Mouse (Mus musculus): ENCODE data around the gene Ptbp1. TPM values are rescaled to one million over a fixed set of nuclear protein-coding genes. Genes with fewer than 3 reads are reported as not detected.

Gene Ptbp1
- polyA plus RNA-seq, 1 experiment from 2014 or later: 139 TPM

DNA sequence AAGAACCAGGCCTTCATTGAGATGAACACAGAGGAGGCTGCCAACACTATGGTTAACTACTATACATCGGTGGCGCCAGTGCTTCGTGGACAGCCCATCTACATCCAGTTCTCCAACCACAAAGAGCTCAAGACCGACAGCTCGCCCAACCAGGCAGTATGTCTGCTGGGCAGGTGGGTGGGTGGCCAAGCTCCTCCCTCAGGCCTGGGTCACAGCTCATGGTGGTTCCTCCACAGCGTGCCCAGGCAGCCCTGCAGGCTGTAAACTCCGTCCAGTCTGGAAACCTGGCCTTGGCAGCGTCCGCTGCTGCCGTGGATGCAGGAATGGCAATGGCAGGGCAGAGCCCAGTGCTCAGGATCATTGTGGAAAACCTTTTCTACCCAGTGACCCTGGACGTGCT lies 4.9 kb downstream of the Ptbp1 start:
- 86% methylated on average over 11 of the region's 11 CpGs for WGBS
- Histone ChIP-seq H3K4me3 (no peak overlapping the region), H3K9ac (no peak overlapping the region), H3K36me3 (peaks cover 74% of the 10 kb centered on the region), H3K27ac (ENCODE audit: poor library complexity, severe bottlenecking) (0 out of 2 replicates have a peak overlapping the region, but pooled peaks have one; percentile 1), H3K9me3 (replicated peaks) (no peaks in the 10 kb centered on the region), H3K27me3 (replicated peaks) (no peaks in the 10 kb centered on the region), H3K4me2 (peak overlapping the region; percentile 99; the same call in 1 of the 2 replicates), H3K4me1 (replicated peaks) (peaks cover 41% of the 10 kb centered on the region)
- no peak for ATAC-seq (ENCODE audit: insufficient number of reproducible peaks, low FRiP score)

- Histone ChIP-seq H3K4me3 (no peak overlapping the region), H3K36me3 (peaks cover 85% of the 10 kb centered on the region), H3K4me2 (no peak overlapping the region), H3K9ac (no peak overlapping the region), H3K27ac (ENCODE audit: poor library complexity, severe bottlenecking) (no peak overlapping the region), H3K27me3 (replicated peaks) (no peaks in the 10 kb centered on the region), H3K4me1 (replicated peaks) (peaks cover 47% of the 10 kb centered on the region), H3K9me3 (replicated peaks) (no peaks in the 10 kb centered on the region)
- WGBS: 93% methylated on average over 26 of the region's 26 CpGs
- ATAC-seq (ENCODE audit: insufficient number of reproducible peaks, low FRiP score): no peak
These were observed 6.1 kb downstream of the Ptbp1 start for GRCm38 (mm10) chr10:79860079-79860911.

DNA sequence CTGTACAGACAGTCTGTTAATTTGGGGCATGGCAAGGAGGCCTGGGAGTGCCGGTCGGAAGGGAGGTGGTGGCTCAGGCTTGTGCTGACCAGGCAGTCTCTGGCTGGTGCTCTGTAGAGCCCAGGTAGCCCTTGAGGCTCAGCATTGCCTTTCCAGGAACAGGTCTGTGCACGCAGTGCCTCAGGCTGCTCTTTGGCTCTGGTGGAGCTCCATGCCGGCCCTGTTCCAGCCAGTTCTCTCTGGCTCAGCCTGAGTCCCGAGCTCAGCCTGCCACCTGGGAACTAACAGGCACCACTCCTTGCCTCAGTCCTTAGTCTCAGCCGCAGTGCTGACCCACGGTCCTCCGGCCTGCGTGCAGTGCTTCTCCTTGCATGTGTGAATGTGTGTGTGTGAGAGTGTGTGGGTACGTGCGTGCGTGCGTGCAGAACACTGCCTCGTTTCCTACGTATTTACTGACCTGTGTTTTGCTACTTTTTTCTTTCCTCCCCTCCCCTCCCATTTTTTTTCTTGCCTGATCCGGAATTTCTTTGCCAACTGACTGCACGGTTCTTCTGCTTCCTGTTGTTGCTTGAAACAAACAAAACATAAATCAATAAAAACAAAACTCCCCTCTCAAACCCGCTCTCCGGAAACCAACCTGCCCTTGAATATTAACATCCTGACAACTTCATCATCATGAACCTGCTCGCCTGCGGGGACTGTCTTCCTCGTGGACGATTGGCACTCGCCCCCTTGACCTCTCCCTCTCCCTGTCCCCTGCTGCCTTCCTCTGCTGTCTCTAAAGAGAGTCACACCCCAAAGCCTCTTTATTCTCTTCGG lies 7.2 kb downstream of the Ptbp1 start:
- peaks cover 92% of the 10 kb centered on the region for H3K36me3 ChIP-seq
- no peak overlapping the region for H3K4me2 ChIP-seq
- H3K9ac ChIP-seq: no peak overlapping the region
- ATAC-seq (ENCODE audit: insufficient number of reproducible peaks, low FRiP score): no peak
- H3K27me3 ChIP-seq (replicated peaks): no peaks in the 10 kb centered on the region
- H3K9me3 ChIP-seq (replicated peaks): no peaks in the 10 kb centered on the region
- WGBS: 85% methylated on average over 25 of the region's 25 CpGs
- H3K4me3 ChIP-seq: no peak overlapping the region
- peaks cover 53% of the 10 kb centered on the region for H3K4me1 ChIP-seq (replicated peaks)
- no peak overlapping the region for H3K27ac ChIP-seq (ENCODE audit: poor library complexity, severe bottlenecking)

GRCm38 (mm10) chr10:79862049-79862788 lies 8.0 kb downstream of the Ptbp1 start:
- 92% methylated on average over 23 of the region's 23 CpGs for WGBS
- Histone ChIP-seq H3K4me2 (no peak overlapping the region), H3K36me3 (peaks cover 89% of the 10 kb centered on the region), H3K27ac (ENCODE audit: poor library complexity, severe bottlenecking) (no peak overlapping the region), H3K9ac (no peak overlapping the region), H3K27me3 (replicated peaks) (no peaks in the 10 kb centered on the region), H3K4me3 (no peak overlapping the region), H3K4me1 (replicated peaks) (peaks cover 45% of the 10 kb centered on the region), H3K9me3 (replicated peaks) (no peaks in the 10 kb centered on the region)
- ATAC-seq (ENCODE audit: insufficient number of reproducible peaks, low FRiP score): no peak

- ATAC-seq (ENCODE audit: insufficient number of reproducible peaks, low FRiP score): no peak
- 65% methylated on average over 10 of the region's 10 CpGs for WGBS
- Histone ChIP-seq H3K27ac (ENCODE audit: poor library complexity, severe bottlenecking) (no peak overlapping the region), H3K4me3 (no peak overlapping the region), H3K4me1 (replicated peaks) (peaks cover 38% of the 10 kb centered on the region), H3K4me2 (no peak overlapping the region), H3K9ac (no peak overlapping the region), H3K27me3 (replicated peaks) (no peaks in the 10 kb centered on the region), H3K36me3 (peaks cover 84% of the 10 kb centered on the region), H3K9me3 (replicated peaks) (no peaks in the 10 kb centered on the region)
These were observed 8.7 kb downstream of the Ptbp1 start for GRCm38 (mm10) chr10:79862925-79863324.

- no peak overlapping the region; the same call in 1 of the 2 replicates for H3K27ac ChIP-seq (ENCODE audit: poor library complexity, severe bottlenecking)
These were observed 10.3 kb downstream of the Ptbp1 start for GRCm38 (mm10) chr10:79864351-79865188.

GRCm38 (mm10) chr10:79865189-79865601 lies 11.0 kb downstream of the Ptbp1 start:
- Histone ChIP-seq H3K4me1 (replicated peaks) (peaks cover 16% of the 10 kb centered on the region), H3K4me3 (no peak overlapping the region), H3K4me2 (no peak overlapping the region), H3K9ac (peak overlapping the region; percentile 20; the same call in 1 of the 2 replicates), H3K9me3 (replicated peaks) (no peaks in the 10 kb centered on the region), H3K27ac (ENCODE audit: poor library complexity, severe bottlenecking) (no peak overlapping the region; the same call in 1 of the 2 replicates), H3K36me3 (peaks cover 65% of the 10 kb centered on the region), H3K27me3 (replicated peaks) (no peaks in the 10 kb centered on the region)
- ATAC-seq (ENCODE audit: insufficient number of reproducible peaks, low FRiP score): peak; percentile 29
- 47% methylated on average over 12 of the region's 12 CpGs for WGBS

More at GRCm38 (mm10) chr10:79864351-79865188, 10.3 kb downstream of the Ptbp1 start:
- H3K4me3 ChIP-seq: no peak overlapping the region
- no peaks in the 10 kb centered on the region for H3K27me3 ChIP-seq (replicated peaks)
- H3K4me2 ChIP-seq: no peak overlapping the region
- 54% methylated on average over 9 of the region's 10 CpGs for WGBS
- ATAC-seq (ENCODE audit: insufficient number of reproducible peaks, low FRiP score): 0 out of 2 replicates have a peak, but pooled peaks have one; percentile 0
- no peaks in the 10 kb centered on the region for H3K9me3 ChIP-seq (replicated peaks)
- peaks cover 71% of the 10 kb centered on the region for H3K36me3 ChIP-seq
- peaks cover 22% of the 10 kb centered on the region for H3K4me1 ChIP-seq (replicated peaks)
- H3K9ac ChIP-seq: no peak overlapping the region

- WGBS: 66% methylated on average over 19 of the region's 19 CpGs
- Histone ChIP-seq H3K9me3 (replicated peaks) (no peaks in the 10 kb centered on the region), H3K27ac (ENCODE audit: poor library complexity, severe bottlenecking) (no peak overlapping the region), H3K4me2 (no peak overlapping the region), H3K9ac (0 out of 2 replicates have a peak overlapping the region, but pooled peaks have one; percentile 20), H3K27me3 (replicated peaks) (no peaks in the 10 kb centered on the region), H3K36me3 (peaks cover 58% of the 10 kb centered on the region), H3K4me1 (replicated peaks) (peaks cover 15% of the 10 kb centered on the region), H3K4me3 (no peak overlapping the region)
- ATAC-seq (ENCODE audit: insufficient number of reproducible peaks, low FRiP score): no peak
These were observed 11.6 kb downstream of the Ptbp1 start for GRCm38 (mm10) chr10:79865801-79866295.

DNA sequence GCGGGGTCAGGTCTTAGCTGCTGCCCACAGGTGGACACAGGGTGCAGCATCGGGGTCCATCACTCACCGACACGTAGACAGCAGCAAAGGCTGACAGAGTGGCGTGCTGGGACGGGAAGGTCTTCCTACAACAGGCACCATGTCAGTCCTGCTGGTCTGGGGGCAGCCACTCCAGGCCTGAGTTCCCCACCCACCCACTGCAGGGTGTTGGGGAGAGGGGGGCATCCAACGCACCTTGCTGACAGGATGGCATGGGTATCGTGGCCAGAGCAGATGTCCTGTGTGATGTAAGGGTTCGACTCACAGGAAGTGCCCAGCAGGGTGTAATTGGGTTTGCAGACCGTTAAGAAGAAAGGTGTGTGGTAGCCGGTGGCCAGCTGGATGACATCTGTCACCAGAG lies 12.4 kb downstream of the Ptbp1 start:
- Histone ChIP-seq H3K27me3 (replicated peaks) (no peaks in the 10 kb centered on the region), H3K9me3 (replicated peaks) (no peaks in the 10 kb centered on the region), H3K4me1 (replicated peaks) (peaks cover 15% of the 10 kb centered on the region), H3K4me2 (no peak overlapping the region), H3K9ac (no peak overlapping the region; the same call in 1 of the 2 replicates), H3K4me3 (no peak overlapping the region), H3K36me3 (peaks cover 51% of the 10 kb centered on the region), H3K27ac (ENCODE audit: poor library complexity, severe bottlenecking) (no peak overlapping the region)
- no peak for ATAC-seq (ENCODE audit: insufficient number of reproducible peaks, low FRiP score)
- 77% methylated on average over 11 of the region's 11 CpGs for WGBS

DNA sequence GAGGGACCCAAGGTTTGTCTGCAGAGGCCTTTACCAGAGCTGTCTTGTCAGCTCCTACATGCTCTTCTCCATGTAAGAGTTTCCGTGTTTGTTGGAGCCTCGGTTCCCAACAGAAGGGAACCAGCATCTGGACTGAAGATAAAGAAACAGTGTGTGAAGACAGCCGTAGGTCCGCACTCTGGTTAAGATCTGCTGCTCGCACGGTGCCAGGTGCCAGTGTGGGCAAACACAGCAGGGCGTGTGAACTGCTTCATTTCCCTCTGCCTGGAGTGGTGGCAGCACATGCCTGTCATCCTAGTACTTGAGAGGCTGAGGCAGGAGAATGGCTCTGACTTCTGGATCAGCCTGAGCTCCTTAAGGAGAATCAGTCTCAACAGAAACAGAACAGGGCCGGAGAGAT lies 17.6 kb downstream of the Ptbp1 start:
- Histone ChIP-seq H3K4me2 (no peak overlapping the region), H3K36me3 (peaks cover under 1% of the 10 kb centered on the region; the same call in 1 of the 2 replicates), H3K9ac (no peak overlapping the region), H3K27ac (ENCODE audit: poor library complexity, severe bottlenecking) (no peak overlapping the region), H3K4me3 (no peak overlapping the region), H3K9me3 (replicated peaks) (no peaks in the 10 kb centered on the region), H3K4me1 (replicated peaks) (peaks cover 13% of the 10 kb centered on the region; the same call in 1 of the 2 replicates), H3K27me3 (replicated peaks) (peaks cover 12% of the 10 kb centered on the region)
- ATAC-seq (ENCODE audit: insufficient number of reproducible peaks, low FRiP score): no peak
- 86% methylated on average over 8 of the region's 8 CpGs for WGBS

Data from heart, embryonic 12.5 days (tissue).